Mouse (Mus musculus) spleen, adult 2 months (tissue): ENCODE measurements around the gene M6pr.

Experiments
- CTCF ChIP-seq: fragments of 200-500 bp; IDR thresholded peaks from 2 replicates; pipeline ENCODE4 v1.5.1; 2011; ENCODE audit warnings: mild to moderate bottlenecking, inconsistent platforms; ENCODE audit not compliant: insufficient read depth, insufficient read length, insufficient replicate concordance; ENCODE audit errors: extremely low read depth
- POLR2A ChIP-seq: fragments of 200-500 bp; IDR thresholded peaks from 2 replicates; pipeline ENCODE4 v1.6.1; 2011; ENCODE audit warnings: low read depth, low read length, inconsistent platforms

GRCm38 (mm10) chr6:122346399-122346798 lies 37.9 kb downstream of the M6pr start:
- TF ChIP-seq CTCF (no peak), POLR2A (no peak)
